Mouse (Mus musculus) cerebellum, postnatal 14 days (tissue): ENCODE data around the gene Cavin4.
"Not testable (repeated sequence)": the region's sequence is repeated elsewhere in the genome, so short reads cannot be mapped to it uniquely, and the experiment has no call there.

Source experiments
- DNase-seq, 2 experiments: peaks; one replicate each; pipeline ENCODE4 v3.0.0; 2021; ENCODE audit warnings: mixed read lengths in 2 of 2

Cavin4 gene

DNA sequence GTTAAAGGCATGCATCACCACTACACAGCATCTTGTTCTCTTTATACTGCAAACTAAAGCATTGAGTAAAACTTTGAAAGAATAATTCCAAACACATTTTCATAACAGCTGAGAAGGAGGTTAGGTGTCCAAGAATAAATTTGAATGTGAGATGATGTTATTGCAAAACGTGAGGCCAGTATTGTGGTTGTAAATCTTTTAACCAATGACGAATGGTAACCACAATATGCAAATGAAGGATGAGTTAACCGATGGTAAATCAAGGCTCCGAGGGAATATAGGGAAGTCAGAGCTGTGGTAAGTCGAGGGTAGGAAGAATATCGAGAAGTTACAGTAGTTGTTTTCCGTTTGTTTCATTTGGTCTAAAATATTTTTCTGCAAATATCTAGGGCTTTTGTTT, 11.1 kb downstream of the Cavin4 start:
- no peak for DNase-seq

DNA sequence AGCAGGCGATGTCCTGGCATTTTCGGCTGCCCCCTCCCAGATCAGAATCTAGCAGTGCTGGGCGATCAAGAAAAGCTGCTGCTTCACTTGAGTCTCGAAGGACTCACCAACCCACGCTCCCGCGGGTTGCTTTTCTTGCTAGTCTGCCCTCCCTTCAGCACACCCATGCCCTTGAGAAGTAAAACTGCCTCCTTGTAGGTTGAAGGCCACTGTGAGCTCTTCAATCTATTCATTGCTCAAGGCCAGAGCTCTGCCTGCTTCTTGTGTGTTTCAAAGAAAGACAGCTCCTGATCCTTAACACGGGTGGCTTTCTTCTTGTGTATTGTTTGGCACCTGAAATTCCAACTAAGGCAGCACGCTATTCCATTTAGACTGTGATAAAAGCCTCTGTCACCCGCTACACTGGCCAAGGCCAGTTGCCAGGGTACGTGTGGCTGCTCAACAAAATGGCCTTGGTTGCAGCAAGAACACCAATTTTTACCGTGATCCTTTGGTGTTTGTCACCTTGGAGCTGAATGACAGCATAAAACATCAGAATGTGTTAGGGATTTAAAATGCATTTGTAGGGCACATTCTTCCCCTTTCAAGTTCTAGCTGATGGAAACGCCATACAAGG, 13.4 kb downstream of the Cavin4 start:
- DNase-seq = no peak

DNA sequence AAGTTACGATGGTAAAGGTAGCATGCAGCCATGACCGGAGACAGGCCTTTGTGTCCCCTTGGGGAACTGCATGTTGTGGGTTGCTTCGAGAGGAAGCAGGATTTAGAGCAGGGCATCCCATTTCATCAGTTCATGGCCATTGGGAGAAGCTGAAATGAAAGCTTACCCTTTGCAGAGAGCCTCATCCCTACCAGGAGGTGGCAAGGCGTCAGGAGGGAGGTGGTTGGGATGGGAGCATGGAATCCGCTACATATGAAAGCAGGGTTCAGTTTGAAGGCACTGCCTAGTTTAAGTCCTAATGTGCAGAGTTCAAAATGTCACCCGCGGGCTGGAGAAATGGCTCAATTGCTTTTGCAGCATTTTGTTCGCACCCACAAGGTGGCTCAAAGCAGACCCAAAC, 14.0 kb downstream of the Cavin4 start:
- no peak for DNase-seq

DNA sequence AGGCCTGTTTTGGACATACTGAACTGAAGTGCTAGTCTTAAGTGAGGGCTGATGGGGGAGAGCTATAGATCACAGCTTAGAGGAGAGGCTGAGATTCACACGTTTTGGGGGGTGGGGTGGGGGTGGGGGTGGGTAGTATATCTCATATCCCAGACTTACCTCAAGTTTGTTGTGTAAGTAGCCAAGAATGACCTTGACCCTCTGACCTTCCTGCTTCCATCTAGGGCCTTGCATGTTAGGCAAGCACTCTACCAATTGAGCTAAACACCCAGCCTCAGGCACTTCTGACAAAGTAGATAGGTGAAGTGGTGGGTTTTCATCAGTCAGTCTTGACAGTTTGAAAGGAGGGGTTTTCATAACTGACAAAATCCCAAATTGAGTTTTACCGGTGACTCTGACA, 14.5 kb downstream of the Cavin4 start:
- DNase-seq = no peak

DNA sequence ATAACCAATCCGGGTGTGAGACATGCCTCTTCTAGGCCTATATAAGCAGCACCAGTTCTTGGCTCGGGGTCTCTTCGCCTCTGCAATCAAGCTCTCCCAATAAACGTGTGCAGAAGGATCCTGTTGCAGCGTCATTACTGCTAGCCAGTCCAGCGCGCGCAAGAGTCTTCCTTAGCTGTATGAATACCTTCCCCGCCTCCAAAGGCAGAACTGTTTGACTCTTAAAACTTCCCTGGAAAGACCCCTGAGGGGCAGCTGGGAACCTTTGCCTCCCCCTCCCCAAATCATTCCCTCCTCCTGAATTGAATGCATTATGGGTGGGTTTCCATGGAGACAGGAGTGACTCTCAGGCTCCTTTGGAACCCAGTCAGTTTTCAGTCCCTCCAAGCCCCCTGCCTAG, 15.5 kb downstream of the Cavin4 start:
- no peak for DNase-seq

DNA sequence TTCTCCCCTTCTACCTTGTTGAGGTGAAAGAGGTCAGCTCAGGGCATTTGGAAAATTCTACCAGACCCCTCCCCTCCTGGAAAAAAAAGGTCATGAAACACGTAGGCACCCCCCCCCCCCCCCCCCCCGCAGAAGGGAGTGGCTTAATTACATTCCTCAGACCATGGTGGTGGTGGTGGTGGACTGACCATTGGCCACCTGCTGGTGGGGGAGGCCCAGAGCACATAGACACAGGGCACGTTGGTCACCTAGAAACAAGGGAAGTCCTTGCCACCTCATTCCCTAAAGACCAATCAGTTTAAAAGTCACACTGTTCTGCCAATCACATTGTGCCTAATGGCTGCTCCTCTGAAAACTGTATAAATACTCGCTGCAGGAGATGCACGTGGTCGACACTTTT, 16.4 kb downstream of the Cavin4 start:
- DNase-seq = not testable (repeated sequence)

DNA sequence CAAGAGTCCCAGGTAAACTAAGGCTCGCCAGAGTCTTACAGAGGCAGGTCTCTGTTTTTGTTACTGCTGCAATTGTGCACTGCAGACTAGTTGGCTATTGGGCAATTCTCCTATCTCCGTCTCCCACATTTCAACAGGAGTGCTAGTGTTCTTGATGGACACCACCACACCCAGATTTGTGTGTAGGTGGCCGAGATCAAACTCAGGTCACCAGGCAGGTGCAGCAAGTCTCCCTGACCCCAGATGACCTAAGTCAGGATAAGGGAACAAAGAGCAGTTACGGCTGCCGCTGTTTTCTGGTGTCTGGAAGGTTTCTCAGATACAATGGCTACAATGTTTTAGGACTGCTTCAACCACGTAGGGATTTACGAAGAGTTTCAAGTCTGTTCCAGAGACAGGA, 16.9 kb downstream of the Cavin4 start:
- no peak for DNase-seq

DNA sequence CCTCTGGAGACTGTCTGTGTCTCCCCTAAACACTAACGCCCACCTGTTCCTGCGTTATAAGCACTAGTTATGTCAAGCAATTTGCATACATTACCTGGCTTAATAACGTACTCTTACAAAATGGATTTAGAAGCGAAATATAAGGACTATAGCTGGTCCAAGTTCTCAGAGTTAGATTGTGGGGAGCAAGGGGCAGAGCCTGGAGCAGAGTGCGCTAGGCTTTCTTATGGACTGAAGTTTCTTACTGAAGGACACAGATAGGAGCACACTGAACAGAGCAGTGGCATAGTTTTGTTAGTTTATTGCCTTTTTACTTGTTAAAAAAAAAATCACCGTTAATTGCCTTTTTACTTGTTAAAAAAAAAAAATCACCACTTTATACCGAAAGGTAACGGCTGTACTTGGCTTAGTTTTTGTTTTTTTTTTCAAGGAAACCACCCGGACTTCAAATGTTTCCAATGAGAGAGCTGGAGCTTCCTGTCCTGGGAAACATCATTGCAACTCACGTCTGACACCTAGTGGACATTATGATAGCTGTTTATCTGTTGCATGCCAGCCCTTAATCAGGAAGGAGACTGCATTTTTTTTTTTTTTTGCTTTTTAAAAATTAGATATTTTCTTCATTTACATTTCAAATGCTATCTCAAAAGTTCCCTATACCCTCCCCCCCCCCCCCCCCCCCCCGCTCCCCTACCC, 17.5 kb downstream of the Cavin4 start:
- DNase-seq = peak; percentile 65 to 72

DNA sequence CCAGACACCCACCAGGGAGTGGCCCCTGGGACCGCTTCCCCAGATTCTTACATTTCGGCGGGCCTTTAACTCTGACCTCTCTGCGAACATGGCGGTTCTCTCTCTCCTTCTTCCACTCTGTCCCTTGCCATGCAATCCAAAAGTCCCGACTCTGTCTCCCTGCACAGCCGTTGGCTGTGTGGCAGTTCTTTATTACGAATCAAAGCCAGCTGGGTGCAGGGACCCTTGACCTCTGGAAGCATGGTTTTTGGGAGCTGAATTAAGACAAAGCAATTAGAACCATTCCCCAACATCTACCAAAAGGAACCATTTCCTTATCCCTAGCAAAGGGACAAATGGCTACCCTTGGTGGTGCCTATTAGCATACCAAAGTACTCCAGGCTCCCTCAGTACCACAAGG, 19.8 kb downstream of the Cavin4 start:
- DNase-seq = no peak

DNA sequence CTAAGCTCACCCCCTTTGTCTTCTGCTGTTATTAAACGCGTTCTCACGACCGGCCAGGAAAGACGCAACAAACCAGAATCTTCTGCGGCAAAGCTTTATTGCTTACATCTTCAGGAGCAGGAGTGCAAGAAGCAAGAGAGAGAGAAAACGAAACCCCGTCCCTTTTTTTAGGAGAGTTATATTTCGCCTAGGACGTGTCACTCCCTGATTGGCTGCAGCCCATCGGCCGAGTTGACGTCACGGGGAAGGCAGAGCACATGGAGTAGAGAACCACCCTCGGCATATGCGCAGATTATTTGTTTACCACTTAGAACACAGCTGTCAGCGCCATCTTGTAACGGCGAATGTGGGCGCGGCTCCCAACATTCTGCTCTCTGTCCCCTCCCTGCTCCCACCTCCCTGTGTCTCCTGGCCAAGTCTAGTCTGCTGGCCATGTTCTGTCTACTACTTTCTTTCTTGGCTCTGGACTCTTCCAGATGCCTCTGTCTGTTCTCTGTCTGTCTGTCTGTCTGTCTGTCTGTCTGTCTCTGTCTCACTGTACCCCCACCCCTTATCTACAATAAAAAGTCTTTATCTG, 20.4 kb downstream of the Cavin4 start:
- peak in 1 of 2 experiments; percentile 10 for DNase-seq

DNA sequence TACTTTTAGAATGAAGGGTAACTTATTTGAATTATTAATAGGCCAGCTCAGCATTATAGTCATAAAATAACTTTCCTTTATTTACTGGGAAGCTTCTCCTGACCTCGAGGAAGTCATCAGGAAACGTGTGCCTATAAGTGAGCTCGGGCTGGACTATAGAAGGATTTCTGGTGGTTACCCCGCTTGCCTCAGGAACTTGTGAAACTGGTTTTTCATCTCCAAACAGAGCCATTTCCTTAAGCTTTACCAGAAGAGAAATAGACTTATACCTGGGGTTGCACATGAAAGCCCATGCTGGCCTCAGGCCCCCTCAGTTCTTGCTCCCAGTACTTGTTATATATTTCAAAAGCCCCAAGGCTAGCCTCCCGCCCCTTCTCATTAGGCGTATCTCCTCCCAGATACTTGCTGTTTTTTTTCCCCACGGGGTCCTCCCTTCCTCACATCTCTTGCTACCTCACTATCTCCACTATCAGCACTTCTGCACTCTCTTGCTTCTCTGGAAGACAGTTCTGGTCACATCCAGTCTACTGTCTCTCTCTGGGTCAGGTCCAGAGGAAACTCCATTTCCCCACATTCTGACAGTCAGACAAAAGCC, 21.4 kb downstream of the Cavin4 start:
- DNase-seq = no peak

DNA sequence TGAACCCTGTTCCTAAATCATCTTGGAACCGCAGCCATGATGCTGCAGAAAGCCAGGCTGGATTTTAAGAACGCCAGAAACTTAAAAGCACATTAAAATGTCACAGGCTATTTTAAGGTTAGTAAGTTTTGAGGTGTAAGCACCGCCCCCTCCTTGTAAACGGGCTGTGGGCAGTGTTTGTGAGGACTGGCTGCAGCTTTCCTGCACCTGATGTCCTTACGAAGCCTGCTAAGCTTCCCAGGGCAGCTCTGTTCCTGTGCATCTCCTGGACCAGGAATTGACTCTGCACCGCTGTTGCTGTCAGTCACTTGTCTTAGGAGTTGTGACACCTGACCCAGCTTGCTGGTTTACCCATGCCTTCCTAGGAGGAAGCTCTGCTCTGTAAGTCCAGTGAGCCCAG, 24.8 kb downstream of the Cavin4 start:
- DNase-seq = no peak

DNA sequence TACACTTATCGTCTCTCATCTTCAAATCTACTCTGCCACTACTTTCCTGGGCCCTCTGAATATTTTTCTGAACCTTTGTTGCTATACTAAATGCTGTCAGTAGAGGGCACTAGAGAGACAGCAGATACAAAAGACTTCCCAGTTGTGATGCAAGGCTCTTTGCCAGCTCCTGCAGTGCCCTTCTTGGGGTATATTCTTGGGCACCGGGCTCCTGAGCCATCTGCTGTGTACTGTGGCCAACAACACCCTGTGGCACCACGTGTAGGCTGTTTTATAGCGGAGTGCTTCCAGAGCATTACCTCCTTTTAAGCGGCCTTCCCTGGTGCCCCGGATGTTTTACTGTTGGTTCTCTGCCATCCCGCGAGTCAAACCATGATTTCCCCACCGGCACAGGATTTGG, 27.3 kb downstream of the Cavin4 start:
- DNase-seq = peak; percentile 96

DNA sequence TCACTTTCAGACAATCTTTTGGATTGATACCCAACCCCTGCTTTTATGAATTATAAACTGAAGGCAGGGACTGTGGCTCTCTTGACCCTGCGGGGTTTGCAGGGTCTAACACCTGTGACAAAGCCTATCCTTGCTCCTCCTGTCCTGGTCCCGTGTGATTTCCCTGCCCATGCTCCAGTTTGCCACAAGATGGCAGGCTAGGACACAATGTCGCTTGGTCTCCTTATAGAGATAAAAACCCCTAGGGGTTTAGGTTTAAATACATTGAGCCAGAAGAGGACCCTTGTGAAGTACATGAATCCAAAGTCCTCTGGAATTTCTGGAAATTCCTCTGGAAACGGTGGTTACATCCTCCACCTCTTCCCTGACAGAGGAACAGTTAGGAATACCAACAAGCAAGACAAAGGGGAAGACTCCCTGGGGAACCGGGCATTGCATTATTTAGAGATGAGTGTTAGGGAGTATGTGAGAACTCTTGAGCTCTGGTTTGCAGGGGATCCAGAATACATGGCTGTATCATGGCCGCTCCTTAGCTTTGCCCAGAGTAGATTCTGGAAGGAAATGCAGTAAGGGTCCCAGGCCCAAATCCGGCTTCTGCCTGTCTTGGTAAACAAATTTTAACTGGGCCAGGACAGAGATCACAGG, 28.6 kb downstream of the Cavin4 start:
- peak; percentile 76 to 80 for DNase-seq

DNA sequence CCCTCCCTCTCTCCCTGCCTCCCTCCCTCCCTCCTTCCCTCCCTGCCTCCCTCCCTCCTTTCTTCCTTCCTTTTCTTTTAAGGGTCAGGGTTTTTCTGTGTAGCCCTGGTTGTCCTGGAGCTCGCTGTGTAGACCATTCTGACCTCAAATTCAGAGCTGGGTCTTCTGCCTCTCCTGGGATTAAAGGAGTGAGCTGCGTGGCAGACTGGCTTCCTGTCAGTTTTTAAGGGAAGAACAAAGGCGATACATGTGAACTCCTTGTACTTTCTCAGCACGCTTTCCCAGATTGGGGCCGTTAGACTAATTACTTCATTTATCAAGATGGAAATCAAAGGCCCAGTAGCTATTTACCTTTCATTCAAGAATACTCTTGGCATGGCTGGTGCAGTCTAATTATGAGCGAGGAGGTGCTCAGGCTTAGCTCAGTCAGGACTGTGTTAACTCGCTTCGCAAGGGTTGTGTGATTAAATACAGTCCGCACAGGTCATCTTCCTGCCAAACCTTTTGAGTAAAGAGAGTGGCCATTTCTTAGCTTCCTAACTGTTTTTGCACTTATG, 29.5 kb downstream of the Cavin4 start:
- DNase-seq = no peak

DNA sequence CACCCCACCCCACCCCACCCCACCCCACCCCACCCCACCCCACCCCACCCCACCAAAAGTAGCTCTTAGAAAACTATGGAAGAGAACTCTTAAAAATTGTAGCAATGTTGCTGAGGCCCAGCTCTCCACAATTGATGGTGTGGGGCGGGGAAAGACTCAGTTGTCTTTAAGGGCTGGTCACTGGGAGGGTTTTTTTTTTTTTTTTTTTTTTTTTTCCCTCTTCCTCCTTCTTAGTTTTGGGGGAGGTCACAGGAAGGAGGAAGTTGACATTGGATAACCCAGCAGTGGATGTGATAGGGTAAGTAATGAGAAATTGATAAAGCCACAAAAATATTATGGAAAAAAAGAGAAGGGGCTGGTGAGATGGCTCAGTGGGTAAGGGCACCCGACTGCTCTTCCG, 33.4 kb downstream of the Cavin4 start:
- no peak for DNase-seq

DNA sequence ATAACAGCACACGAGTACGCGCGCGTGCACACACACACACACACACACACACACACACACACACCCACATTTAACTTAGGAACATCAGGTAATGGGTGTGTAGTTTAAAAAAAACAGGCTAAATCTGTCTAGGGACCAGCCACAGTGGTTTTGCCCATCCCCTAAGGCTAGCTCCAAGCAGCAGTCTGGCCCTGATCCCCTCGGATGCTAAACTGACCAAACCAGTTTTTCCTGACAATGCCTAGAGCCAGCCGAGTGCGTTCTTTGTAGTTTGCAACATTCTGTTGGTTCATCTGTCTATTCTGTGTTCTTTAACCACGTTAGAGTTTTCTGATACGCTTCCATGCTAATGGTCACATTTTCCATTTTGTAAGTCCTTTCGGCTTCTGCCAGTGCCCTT, 34.0 kb downstream of the Cavin4 start:
- no peak for DNase-seq

DNA sequence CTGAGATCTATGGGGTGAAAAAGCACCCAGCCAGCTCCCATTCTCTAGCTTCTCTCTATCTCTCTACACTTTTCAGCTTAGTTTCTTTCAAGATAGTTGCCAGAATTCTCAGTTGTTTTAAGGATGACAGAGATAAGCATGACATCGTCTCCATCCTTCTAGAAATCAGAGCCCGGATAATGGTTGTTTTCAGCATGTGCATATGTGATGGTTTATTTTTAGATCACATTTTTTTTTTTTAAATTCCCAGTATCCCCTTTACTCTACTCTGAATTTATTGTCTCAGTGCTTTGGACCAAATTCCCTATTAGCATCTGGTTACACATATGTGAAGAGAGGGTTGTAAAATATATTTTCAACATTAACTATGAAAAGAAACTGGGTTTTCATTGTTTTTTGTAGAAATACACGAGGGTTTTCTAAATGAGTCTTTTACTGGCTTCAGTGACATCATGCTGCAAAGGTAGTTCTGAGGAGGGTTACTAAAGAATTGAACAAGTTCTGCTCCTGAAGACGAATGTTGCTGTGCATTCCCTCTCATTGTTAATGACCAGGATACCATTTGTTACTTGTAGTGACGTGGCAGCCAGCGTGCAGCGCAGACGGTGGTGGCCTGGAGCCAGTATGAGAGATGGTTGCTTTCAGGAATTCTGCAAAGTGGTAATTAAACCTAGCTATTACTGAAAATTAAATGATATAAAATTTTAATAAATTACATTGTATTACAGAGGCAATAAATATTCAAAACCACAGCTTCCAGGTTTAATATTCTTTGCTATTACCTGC, 52.7 kb downstream of the Cavin4 start:
- DNase-seq = no peak

DNA sequence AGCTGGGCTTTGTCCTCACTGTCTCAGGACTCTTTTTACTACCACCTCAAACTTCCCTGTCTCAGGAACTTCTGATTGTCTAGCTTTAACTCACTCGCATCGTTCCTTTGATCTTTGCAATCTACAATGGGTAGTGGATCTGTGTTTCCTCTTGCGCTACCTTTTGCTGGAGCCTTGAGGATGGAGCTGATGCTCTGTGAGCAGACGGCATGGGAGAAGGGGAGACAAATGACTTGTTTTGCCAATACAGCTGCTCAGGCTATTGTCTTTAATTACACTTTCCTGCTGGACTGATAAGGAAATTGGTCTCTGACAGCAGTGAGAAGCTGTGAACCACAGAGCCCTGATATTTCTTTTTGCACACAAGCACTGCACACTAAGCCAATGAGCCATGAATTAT, 53.5 kb downstream of the Cavin4 start:
- no peak for DNase-seq
